Mouse (Mus musculus): ENCODE data around the gene Spns1.
"Not testable (repeated sequence)": the region's sequence is repeated elsewhere in the genome, so short reads cannot be mapped to it uniquely, and the experiment has no call there.

Spns1 gene

DNA sequence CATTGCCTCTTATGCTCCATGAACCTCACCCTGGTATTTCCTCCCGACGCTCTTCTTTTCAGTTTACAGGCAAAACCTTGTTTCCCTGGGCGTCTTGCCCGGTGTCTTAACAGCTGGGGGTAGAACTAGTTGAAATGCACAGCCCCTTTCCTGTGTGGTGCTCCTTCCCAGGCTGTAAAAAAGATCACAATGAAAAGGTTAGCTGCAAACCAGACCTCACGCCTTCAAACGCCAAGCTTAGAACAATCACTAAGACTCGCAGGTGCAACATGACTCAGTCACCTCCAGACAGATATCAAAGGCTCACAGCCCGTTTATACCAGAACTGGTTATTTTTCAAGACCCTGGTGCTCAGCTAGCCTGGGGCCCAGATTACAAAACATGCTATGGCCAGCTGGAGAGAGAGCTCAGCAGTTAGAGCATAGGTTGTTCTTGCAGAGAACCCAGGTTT, 37.7 kb downstream of the Spns1 start:
- no peak for DNase-seq (ENCODE audit: low spot score in 2 of 2)

DNA sequence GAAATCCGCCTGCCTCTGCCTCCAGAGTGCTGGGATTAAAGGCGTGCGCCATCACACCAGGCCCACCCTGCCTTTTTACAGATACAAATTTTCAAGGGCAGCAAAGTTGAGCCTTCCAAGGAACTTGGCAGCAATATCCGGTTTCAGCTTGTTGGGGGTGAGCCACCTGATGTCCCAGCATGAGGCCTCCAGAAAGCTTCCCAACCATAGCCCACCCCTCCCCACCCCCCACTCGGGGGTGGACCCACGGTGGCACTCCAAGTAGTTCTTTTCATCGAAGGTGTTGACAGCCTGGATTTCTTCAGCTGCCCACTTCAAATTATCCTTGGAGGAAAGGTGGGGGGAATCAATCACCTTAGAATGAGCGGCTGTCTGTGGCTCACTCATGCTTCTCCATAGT, 38.3 kb downstream of the Spns1 start:
- no peak for DNase-seq (ENCODE audit: low spot score in 2 of 2)

DNA sequence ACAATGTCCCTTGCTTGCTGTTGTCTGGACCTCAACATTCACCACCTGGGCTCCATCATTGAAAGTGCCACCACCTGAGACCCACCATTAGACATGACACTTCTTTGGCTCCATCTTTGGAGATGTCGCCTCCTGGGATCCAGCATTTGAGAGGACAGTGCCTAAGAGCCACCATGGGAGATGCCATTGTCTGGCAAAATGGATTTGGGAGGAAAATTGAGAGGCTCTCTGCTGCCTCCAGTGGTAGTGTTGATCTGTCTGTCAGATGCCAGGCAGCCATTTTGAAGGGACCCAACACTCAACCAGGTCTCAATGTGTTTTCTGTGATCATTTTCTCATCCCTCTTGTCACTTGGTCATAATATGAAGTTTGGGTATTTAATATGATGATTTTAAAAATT, 41.7 kb downstream of the Spns1 start:
- DNase-seq (ENCODE audit: low spot score in 2 of 2): no peak

DNA sequence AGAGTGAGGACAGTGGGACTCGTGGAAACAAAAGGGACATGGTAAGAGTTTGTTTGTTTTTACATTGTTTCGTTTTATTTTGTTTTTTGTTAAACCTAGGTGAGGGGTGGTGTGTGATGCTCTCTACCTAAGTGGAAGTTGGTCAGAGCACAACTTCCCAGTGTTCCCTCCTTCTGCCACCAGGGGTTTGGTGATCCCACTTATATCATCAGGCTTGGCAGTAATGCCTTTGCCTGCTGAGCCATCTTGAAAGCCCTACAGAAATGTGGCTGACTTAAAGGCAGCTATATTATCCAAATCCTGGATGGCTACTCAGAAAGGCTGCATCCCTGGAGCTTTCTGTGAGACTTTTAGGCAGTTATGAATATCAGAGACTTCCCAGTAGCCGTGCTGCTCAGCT, 44.6 kb downstream of the Spns1 start:
- no peak for DNase-seq (ENCODE audit: low spot score in 2 of 2)

DNA sequence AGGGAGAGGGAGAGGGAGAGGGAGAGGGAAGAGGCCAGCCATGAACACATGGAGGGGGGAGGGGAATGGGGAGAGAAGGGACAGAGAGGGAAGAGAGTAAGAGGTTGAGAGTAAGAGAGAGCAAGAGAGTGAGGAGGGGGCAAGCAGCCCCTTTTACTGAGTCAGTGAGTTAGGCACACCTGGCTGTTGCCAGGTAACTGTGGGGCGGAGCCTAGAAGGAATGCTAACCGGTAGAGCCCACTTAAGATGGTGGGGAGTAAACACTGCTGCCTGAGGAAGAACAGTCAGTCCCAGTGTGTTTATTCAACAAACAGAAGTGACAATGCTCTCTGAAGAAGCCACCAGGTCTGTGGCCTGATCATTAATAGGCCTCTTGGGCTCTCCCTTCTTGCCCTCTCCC, 46.6 kb downstream of the Spns1 start:
- DNase-seq (ENCODE audit: low spot score in 2 of 2): no peak

DNA sequence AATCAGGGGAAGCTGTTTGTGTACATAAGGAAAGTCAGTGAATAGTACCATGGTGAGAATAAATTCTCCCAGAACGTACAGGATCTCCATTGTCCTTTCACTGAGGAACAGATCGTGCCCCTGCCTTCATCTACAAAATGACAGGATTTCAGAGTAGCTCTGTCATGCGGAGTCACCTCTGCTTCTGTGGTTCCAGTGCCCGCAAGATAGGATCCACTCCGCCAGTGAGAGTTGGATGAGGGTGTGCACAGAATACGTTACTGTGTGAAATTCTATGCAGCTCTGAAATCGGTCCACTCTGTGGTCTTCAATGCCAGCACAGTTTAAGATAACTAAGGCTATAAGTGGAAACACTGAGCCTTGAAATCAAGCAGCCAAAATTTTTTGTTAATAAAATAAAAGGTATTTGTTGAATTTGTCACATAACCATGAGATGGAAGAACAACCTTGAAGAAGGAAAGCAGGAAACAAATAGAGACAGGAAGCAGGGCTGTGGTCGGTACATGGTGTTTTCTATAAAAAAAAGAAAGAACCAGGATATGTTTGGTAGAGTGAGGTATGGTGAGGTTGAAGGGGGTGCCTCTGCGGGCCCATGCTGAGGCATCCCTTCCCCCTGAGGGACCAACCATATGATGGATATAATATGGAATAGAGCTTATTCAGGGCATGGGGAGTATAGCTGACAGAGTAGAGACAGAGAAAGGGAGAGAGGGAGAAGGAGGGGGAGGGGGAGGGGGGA, 47.2 kb downstream of the Spns1 start:
- no peak for DNase-seq (ENCODE audit: low spot score in 2 of 2)

DNA sequence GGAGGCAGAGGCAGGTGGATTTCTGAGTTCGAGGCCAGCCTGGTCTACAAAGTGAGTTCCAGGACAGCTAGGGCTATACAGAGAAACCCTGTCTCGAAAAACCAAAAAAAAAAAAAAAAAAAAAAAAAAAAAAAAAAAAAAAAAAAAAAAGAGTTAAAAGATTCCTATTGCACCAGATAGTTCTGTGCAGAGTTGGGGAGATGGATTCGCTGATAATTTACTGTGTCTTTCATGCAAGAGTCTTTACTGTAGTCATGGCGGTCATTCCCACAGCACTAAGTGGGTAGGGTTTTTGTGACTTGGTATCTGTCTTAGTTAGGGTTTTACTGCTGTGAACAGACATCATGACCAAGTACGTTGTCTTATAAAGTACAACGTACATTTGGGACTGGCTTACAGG, 48.4 kb downstream of the Spns1 start:
- DNase-seq (ENCODE audit: low spot score in 2 of 2): not testable (repeated sequence)

DNA sequence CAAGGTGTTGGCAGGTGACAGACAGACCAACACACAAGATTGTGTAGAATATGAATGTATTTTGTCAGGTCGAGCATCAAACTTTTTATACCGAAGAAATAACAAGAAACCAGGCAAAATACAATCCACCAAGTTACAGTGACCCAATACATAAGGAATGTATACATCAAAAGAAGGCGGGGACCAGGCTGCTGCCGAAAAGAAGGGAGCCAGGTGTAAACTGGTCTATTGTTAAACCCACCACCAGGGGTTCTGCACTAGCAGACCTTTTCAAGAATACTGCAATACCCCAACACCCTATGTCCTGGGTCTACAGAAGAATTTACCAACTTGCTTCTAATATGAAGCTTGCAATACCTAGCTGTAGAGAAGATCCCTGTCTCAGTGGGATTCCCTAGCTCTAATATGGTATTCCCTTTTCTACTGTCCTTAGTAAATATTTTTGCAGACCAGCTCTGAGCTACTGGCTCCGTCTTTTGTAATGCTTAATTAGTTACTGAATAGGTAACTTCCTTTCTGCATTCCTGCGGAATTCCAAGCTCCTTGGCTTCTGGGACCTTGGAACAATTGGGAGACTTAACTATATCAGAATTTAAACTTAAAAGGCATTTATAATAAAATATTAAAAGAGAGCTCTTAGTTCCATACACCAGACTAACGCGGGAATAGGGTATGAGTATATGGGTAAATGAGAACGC, 51.5 kb downstream of the Spns1 start:
- DNase-seq (ENCODE audit: low spot score in 2 of 2): not testable (repeated sequence)

DNA sequence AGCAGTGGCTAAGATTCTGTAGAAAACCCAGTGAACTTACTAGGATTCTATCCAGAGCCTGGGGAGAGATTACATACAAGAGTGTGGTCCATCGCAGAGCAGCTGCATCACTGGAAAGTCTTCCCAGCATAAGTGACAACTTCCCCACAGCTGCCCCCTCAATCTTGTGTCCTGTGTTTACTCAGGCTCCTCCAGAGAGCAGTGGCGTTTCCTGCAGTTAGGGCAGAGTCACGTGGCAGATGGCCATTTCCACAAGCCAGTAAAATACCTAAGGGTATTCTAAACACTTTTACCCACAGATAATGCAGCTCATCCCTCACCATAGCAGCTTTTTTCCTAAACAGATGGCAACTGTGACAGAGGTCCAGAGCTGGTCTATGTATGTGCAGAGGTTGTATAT, 52.5 kb downstream of the Spns1 start:
- no peak for DNase-seq (ENCODE audit: low spot score in 2 of 2)

DNA sequence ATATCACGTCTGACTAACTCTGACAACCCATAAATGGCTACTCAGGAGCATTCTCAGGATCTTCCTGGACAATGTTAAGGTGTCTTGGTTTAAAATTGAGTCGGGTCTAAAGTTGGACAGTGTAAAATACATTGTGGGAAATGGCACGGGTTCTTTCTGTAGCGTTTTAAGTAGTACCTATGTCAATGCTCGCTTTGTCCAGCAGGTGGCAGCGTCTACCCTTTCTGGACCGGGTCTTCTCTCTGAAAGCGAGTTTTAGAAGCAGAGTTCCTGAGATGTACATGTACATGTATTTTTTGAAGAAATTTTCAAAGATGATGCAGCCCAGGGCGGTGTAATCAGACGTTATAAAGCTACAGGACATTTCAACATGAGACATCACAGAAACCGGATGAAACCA, 53.5 kb downstream of the Spns1 start:
- DNase-seq (ENCODE audit: low spot score in 2 of 2): peak; percentile 68 to 78

All from spleen, postnatal 36 days (tissue).